Mouse (Mus musculus): ENCODE measurements around the gene Efr3b. TPM values are rescaled to one million over a fixed set of nuclear protein-coding genes. Genes with fewer than 3 reads are reported as not detected.

Gene Efr3b
- 10 to 100 TPM in 1 of 2 experiments, 1 to 10 TPM in 1; 5.2 to 11.0 TPM for total RNA-seq (2021)
- long read RNA-seq, experiment 1, partial matches to known transcripts, result 0 of 2 reads
- long read RNA-seq, experiment 1, other reads (novel, unspliced or antisense), result 2 of 2 reads
- long read RNA-seq, experiment 2, partial matches to known transcripts, result 0 of 3 reads
- long read RNA-seq, experiment 2, other reads (novel, unspliced or antisense), result 3 of 3 reads

- peak; percentile 72 to 90 for DNase-seq
These were observed at the start of gene Efr3b for GRCm38 (mm10) chr12:4038061-4039041. TSS of gene Efr3b (minus strand) at chr12:4038915.

GRCm38 (mm10) chr12:4083441-4083840 lies 44.7 kb upstream of the Efr3b start:
- no peak for DNase-seq

DNA sequence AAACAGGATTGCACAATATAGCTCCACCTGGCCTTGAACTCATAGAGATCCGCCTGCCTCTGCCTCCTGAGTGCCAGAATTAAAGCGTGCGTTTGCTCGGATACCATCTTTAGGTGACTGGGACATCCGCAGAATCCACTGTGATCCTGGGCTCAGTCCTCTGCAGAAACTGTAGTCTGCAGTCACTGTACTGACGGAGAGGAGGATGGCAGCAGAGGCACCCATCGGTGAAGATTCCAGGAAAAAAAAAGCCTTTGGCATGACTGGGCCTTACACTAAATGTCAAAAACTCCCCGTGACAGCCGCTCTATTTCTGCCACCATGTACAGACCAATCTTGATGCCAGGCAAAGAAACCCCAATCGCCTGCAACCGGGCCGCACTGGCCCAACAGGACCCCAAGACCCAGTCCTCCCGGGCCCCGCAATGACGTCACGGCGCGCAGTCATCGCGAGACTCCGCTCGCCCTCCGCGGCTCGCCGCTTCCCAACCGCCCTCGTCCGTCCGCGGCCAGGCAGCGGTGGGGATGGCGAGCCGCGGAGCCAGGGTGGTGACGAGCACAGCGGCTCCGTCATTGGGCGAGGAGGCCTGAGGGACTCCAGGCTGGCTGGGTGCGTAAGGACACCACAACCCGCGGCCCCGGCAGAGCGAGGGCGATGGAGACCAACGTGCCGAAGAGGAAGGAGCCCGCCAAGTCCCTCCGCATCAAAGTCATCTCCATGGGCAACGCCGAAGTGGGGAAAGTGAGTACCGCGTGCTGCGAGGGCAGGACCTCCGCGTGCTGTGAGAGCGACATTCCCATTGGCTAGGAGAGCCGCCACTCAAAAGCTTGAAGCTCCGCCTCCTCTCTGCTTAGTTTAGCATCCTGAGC lies 43.7 kb upstream of the Efr3b start, which contains the start of gene Dnajc27:
Dnajc27 (plus strand) TSS at position 452 of the 870 bp plus-strand sequence.
- peak; percentile 96 to 98 for DNase-seq

DNA sequence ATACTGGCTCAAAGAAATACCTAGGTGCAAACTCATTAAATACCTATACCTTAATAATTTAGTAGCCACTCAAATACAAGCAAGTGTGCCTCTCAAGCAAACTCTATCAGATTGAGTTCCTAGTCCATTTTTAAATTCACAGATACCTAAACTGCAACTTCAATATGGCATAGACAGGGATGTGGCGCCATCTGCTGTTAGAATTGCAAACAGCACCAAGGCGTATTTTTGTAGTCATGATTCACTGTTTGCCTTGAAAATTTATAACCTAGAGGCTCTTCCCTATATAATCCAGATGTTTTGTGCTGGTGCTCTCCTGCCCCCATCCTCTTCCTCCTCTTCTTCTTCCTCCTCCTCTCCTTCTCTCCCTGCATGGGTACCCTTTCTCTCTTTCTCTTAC lies 41.6 kb upstream of the Efr3b start:
- DNase-seq, result peak; percentile 59 to 92

GRCm38 (mm10) chr12:4078069-4078468 lies 39.4 kb upstream of the Efr3b start:
- no peak for DNase-seq

GRCm38 (mm10) chr12:4076383-4076782 lies 37.7 kb upstream of the Efr3b start:
- DNase-seq, result no peak

DNA sequence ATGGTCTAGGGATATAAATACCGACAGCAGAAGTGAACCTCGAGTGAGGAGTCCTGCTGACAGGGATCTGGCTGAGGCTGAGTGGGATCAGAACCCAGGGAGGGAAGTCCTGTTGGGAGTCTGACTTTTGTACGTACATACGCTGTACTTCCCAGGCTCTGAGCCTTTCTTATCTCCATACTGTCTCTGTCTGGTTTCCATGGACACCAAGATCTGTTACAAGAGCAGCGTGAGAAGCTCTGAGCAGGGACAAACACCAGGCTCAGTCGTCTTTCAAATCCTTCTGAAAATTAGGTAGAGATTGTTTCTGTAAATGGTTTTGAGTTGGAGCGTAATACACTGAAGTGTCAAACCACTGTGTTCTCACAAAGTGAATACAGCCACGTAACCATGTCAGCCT lies 36.7 kb upstream of the Efr3b start:
- DNase-seq, result no peak

GRCm38 (mm10) chr12:4071671-4072070 lies 33.0 kb upstream of the Efr3b start:
- DNase-seq, result no peak

GRCm38 (mm10) chr12:4068551-4068950 lies 29.8 kb upstream of the Efr3b start:
- no peak for DNase-seq

- DNase-seq, result no peak
These were observed 28.2 kb upstream of the Efr3b start for GRCm38 (mm10) chr12:4066681-4067459.

DNA sequence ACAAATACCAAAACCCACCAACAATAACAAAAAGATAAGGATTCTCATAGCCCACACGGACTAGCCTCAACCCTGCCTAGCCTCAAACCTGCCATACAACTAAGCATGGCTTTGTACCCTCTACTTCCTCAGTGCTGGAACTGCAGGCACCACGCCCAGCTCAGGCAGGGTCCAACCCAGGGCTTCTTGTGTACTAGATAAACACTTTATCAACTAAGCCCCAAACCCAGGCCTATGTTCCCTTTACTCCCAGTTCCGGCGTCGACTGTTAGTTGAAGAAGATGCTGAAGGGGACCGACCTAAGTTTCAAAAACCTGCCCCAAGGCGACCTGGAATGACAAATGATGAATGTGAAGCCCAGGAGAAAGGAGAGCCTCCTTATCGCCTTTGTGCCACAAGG lies 27.2 kb upstream of the Efr3b start:
- DNase-seq, result no peak

- DNase-seq, result no peak
These were observed 26.8 kb upstream of the Efr3b start for GRCm38 (mm10) chr12:4065498-4065897.

DNA sequence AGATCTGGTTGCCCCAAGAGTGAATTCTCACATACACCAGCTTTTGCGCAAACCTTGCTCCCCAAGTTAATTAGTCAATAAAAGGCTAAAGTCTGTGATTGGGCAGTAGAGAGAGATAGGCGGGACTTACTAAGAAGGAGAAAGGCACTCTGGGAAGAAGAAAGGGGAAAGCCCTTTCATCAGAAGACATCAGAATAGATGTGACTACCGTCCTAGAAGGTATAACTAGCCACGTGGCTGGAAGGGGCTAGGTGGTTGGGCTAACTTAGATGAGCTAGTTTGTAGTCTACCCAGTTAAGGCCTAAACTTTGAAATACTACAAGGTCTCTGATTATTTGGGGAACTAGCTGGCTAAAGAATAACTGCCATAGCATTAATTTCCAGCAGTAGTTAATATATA lies 21.0 kb upstream of the Efr3b start:
- DNase-seq, result no peak

DNA sequence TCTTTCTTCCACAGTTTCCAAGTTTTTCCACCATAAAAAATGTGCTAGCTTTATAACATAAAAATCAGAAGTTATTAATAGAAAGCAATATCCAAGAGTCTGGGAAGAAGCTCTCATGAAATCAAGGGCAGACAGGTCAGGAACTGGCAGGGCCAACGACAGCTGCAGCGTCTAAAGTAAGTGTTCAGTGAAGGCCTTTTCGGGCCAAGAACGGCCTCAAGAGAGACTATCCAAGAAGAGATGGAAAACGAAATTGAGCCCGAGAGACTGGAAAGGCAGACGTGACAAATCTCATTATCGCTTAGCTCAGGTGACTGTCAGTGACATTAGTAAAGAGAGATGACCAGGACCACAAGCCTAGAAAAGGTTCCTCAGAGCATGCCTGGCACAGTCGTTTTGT lies 19.6 kb upstream of the Efr3b start:
- no peak for DNase-seq

- DNase-seq, result no peak
These were observed 16.1 kb upstream of the Efr3b start for GRCm38 (mm10) chr12:4054845-4055244.

- DNase-seq, result no peak
These were observed 14.9 kb upstream of the Efr3b start for GRCm38 (mm10) chr12:4053643-4054042.

GRCm38 (mm10) chr12:4050861-4051425 lies 12.2 kb upstream of the Efr3b start:
- DNase-seq, result peak; percentile 18 to 49

DNA sequence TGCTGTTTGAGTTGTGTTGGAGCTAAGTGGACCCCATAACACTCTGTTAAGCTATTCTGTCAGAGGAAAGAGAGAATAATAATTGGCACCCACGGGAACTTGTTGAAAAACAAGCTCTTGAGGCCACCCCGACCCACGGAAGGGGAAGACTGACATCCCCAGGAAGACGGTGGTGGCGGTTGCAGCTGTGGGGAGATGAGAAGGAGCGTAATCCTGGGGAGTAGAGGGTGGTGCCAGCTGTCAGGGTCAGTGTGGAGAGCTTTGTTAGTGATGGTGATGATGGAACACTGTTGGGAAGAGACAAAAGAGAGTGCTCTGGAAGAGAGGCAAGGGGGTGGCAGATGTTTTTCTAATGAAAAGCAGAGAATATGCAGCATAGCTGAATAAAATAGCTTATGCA lies 9.3 kb upstream of the Efr3b start:
- DNase-seq, result no peak

- DNase-seq, result peak in 1 of 2 experiments; percentile 46
These were observed 7.3 kb upstream of the Efr3b start for GRCm38 (mm10) chr12:4045992-4046391.

DNA sequence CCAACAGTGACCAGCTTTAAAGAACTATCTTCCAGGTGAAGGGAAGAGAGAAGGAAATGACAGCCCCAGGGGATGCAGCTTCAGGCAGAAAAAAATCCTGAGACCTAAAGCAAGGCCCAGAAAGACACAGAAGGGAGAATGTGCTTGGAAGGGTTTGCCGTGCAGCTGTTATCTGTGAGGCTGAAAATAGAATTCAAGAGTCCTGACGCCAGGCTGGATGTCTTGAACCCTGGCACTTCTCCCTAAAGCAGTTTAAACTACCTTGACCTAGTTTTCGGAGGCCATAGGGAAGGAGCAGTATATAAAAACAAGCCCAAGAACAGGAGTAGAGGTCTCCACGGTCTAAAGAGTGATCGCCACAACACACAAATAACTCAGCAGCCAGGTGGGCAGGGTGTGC lies 3.7 kb upstream of the Efr3b start:
- DNase-seq, result peak; percentile 22 to 36

GRCm38 (mm10) chr12:4039046-4039445 lies 331 bp upstream of the Efr3b start:
- DNase-seq, result no peak
